Mouse (Mus musculus) hindbrain, embryonic 14.5 days (tissue): ENCODE data around the gene Arhgef3. TPM values are rescaled to one million over a fixed set of nuclear protein-coding genes. Genes with fewer than 3 reads are reported as not detected.

Source experiments
- ATAC-seq: fragments of 200-750 bp; cut with Nextera tagmentation; 2 replicates; pipeline ENCODE4 v1.8.0; 2017; ENCODE audit warnings: moderate number of reproducible peaks, mild to moderate bottlenecking, moderate TSS enrichment, moderate library complexity; ENCODE audit not compliant: low FRiP score
- DNase-seq: peaks from one replicate; pipeline ENCODE4 v3.0.0-alpha.2; 2015; ENCODE audit warnings: low spot score
- H3K27ac ChIP-seq: fragments of 300-500 bp; sonication (generic); 2 replicates; pipeline ENCODE4 v1.5.1; 2014; ENCODE audit warnings: mild to moderate bottlenecking, moderate library complexity
- H3K27me3 ChIP-seq: fragments of 300-500 bp; sonication (generic); 2 replicates; pipeline ENCODE4 v1.6.1; 2014; ENCODE audit warnings: mild to moderate bottlenecking, low read length, mixed read lengths; ENCODE audit not compliant: control insufficient read depth, insufficient read depth
- H3K36me3 ChIP-seq: fragments of 300-500 bp; sonication (generic); replicated peaks from 2 replicates; pipeline ENCODE4 v1.6.1; 2014; ENCODE audit not compliant: control insufficient read depth, insufficient read depth
- H3K4me1 ChIP-seq: fragments of 300-500 bp; sonication (generic); replicated peaks from 2 replicates; pipeline ENCODE4 v1.6.1; 2014; ENCODE audit warnings: antibody characterized with exemption, low read length, mixed read lengths; ENCODE audit not compliant: control insufficient read depth, insufficient read depth
- H3K4me2 ChIP-seq: fragments of 300-500 bp; sonication (generic); replicated peaks from 2 replicates; pipeline ENCODE4 v1.6.1; 2014; ENCODE audit warnings: mild to moderate bottlenecking, moderate library complexity
- H3K4me3 ChIP-seq: fragments of 300-500 bp; sonication (generic); replicated peaks from 2 replicates; pipeline ENCODE4 v1.5.1; 2014; ENCODE audit warnings: mild to moderate bottlenecking, low read length
- H3K9ac ChIP-seq: fragments of 300-500 bp; sonication (generic); 2 replicates; pipeline ENCODE4 v1.6.1; 2014
- H3K9me3 ChIP-seq: fragments of 300-500 bp; sonication (generic); 2 replicates; pipeline ENCODE4 v1.6.1; 2016; ENCODE audit warnings: low read length; ENCODE audit not compliant: control insufficient read depth
- WGBS: fragments of 180-500 bp; shearing (Covaris S2); extraction: QIAGEN DNeasy Blood & Tissue Kit; methylation state at CpG from one replicate; pipeline ENCODE4 v1.1.7; 2014; 5-methylcytosine and 5-hydroxymethylcytosine counted together
- polyA plus RNA-seq: library from polyadenylated mRNA; unstranded; fragments of >200 nt; fragmentation: Nextera tagmentation; extraction: Ambion mirVana; gene quantifications from 2 replicates; pipeline ENCODE4 v1.2.1, GENCODE M21; 2014

The Arhgef3 gene
- polyA plus RNA-seq, 1 experiment from 2014 or later: 11.8 TPM

- no peaks in the 10 kb centered on the region for H3K4me1 ChIP-seq
- H3K27ac ChIP-seq: no peak overlapping the region
- no peak overlapping the region for H3K4me2 ChIP-seq
- H3K36me3 ChIP-seq: no peaks in the 10 kb centered on the region
- H3K9me3 ChIP-seq: peaks cover 6% of the 10 kb centered on the region; the same call in 1 of the 2 replicates
- H3K9ac ChIP-seq: no peak overlapping the region
- DNase-seq (no peak), ATAC-seq (no peak)
- H3K27me3 ChIP-seq: no peaks in the 10 kb centered on the region
- WGBS: 87% methylated on average over 8 of the region's 8 CpGs
- H3K4me3 ChIP-seq: no peak overlapping the region
Observed at GRCm38 (mm10) chr14:27412699-27413098, 298.0 kb downstream of the Arhgef3 start.

DNA sequence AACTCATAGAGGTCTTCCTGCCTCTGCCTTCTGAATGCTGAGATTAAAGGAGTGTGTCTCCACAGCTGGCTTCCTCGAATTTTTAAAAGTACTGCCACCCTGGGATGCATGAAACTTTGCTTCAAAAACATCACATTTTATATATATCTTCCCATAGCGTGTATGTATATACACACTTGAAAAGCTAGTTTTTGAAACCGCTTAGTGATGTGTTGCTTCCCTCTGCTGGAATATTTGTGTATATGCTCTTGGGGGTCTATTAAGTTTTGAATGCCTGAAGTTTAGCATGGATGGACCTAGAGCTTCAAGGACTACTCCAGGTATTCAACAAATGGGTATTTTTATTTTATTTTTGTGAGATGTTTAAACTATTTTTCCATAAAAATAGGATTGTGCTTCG lies 299.3 kb downstream of the Arhgef3 start:
- H3K4me1 ChIP-seq: no peaks in the 10 kb centered on the region
- no peak overlapping the region for H3K27ac ChIP-seq
- no peak overlapping the region for H3K4me3 ChIP-seq
- peaks cover 6% of the 10 kb centered on the region; the same call in 1 of the 2 replicates for H3K9me3 ChIP-seq
- H3K27me3 ChIP-seq: no peaks in the 10 kb centered on the region
- DNase-seq (peak; percentile 78), ATAC-seq (no peak)
- H3K4me2 ChIP-seq: no peak overlapping the region
- WGBS: 49% methylated on average over 4 of the region's 4 CpGs
- no peak overlapping the region for H3K9ac ChIP-seq
- H3K36me3 ChIP-seq: no peaks in the 10 kb centered on the region

DNA sequence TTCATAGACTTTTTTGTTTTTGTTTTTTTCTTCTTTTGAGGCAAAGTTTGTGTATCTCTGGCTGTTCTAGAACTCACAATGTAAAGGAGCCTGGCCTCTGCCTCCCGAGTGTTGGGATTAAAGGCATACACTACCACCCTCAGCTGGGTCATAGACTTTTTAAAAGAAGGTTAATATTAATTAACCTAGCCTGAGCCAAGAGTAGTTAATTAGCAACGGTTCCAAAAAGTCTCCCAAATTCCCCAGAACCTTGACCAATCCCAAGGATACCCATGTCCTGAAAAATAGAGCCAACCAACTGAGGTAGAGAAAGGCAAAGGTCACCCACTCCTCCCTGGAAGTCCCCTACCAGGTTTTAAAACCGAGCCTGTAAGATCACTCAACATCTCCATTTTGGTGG lies 306.1 kb downstream of the Arhgef3 start:
- WGBS: 73% methylated on average over 3 of the region's 3 CpGs
- ATAC-seq: no peak

DNA sequence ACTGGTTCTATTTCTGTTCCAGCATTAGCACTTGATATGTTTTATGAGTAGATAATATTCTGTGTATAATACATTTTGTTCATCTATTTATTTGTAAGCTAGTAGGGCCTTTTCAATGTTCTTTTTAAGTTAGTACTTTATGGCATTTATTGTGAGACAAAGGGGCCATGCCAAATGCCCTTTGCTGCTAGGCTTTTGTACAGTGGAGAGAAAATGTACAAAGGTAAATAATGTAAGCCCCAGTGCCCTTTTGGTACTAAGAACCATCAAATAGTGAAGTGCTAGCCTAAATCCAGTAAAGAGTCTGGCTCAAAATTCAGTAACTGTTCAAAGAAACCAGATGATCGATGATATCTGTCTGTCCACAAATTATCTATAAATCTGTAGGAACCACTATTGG lies 307.6 kb downstream of the Arhgef3 start:
- H3K36me3 ChIP-seq: no peaks in the 10 kb centered on the region
- no peak overlapping the region for H3K9ac ChIP-seq
- H3K4me1 ChIP-seq: no peaks in the 10 kb centered on the region
- ATAC-seq: no peak
- no peak for DNase-seq
- no peak overlapping the region for H3K4me2 ChIP-seq
- WGBS: 97% methylated on average over 1 of the region's 1 CpGs
- no peaks in the 10 kb centered on the region for H3K9me3 ChIP-seq
- H3K27me3 ChIP-seq: no peaks in the 10 kb centered on the region
- H3K27ac ChIP-seq: no peak overlapping the region
- H3K4me3 ChIP-seq: no peak overlapping the region

More for the DNA sequence above, 306.1 kb downstream of the Arhgef3 start:
- Histone ChIP-seq H3K9me3 (no peaks in the 10 kb centered on the region), H3K36me3 (no peaks in the 10 kb centered on the region), H3K27ac (no peak overlapping the region), H3K4me3 (no peak overlapping the region), H3K9ac (no peak overlapping the region), H3K4me2 (no peak overlapping the region), H3K4me1 (no peaks in the 10 kb centered on the region), H3K27me3 (no peaks in the 10 kb centered on the region)
- DNase-seq: no peak

DNA sequence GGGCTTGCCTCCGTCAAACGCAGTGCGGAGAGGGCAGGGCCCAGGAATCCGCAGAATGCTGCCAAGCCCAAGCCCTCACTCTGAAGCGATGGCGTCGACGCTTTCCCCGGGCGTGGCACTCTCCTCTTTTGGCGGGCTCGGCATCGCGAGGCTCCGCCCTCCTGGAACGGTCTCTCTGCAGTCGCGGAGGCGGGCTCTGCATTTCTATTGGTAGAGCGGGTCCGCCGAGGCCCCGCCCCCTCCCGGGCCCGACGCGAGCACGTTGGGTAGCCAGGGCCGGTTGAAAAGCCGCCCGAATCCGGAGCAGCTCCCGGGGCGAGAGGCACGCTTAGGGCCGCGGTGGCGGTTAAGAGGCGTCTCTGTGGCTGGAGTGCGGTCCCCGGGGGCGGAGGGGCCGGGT lies 313.9 kb downstream of the Arhgef3 start, which contains the start of gene Fam208a:
Gene Fam208a, plus strand, starts transcription at position 262 of the 400 bp plus-strand sequence.
- H3K27me3 ChIP-seq: no peaks in the 10 kb centered on the region
- H3K4me3 ChIP-seq: peak within 1 kb of the TSS; percentile 70
- H3K4me1 ChIP-seq: peaks cover 9% of the 10 kb centered on the region
- H3K9ac ChIP-seq: peak within 1 kb of the TSS; percentile 90
- DNase-seq: peak; percentile 89
- H3K9me3 ChIP-seq: peaks cover 19% of the 10 kb centered on the region; the same call in 1 of the 2 replicates
- H3K4me2 ChIP-seq: peak within 1 kb of the TSS; percentile 73
- peaks cover 19% of the 10 kb centered on the region for H3K36me3 ChIP-seq
- 1% methylated on average over 43 of the region's 43 CpGs for WGBS
- peak; percentile 96 for ATAC-seq
- H3K27ac ChIP-seq: peak within 1 kb of the TSS; percentile 99

DNA sequence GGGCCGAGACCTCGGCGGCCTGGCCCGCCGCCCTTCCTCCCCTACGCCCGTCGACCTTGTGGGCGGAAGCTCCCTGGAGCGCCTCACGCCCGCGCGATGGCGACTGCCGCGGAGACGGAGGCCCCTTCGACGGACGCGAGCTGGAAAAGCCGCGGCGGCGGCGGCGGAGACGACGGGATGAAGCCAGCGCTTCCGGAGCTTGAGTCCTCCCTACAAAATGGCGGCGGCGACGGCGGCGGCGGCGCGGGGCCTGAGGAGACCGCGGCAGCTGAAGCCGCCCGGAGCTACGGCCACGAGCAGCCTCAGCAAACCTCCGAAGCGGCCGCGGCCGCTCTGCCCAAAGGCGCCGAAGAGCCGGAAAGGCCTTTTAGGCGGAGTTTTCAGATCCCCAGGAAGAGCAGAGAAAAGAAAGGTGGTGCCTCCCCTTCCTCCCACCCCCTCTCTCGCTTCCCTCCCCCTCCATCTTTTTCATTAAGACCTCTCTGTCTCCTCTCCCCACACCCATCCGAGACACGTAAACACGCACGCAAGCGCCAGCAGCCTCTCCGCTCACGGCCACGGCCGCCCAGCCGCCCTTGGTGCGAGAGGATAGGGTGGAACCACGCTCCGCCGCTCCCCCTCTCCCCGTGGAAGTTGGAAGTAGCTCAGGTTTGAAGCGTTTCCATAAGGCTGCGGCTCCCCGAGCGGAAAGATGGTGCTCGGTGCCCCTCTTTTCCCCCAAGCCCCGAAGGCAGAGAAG lies 314.4 kb downstream of the Arhgef3 start:
- Histone ChIP-seq H3K4me3 (peak overlapping the region; percentile 70), H3K4me1 (peaks cover 9% of the 10 kb centered on the region), H3K36me3 (peaks cover 20% of the 10 kb centered on the region), H3K27ac (peak overlapping the region; percentile 99), H3K27me3 (no peaks in the 10 kb centered on the region), H3K9me3 (peaks cover 19% of the 10 kb centered on the region; the same call in 1 of the 2 replicates), H3K4me2 (peak overlapping the region; percentile 73), H3K9ac (peak overlapping the region; percentile 90)
- ATAC-seq: peak; percentile 93
- peak; percentile 79 for DNase-seq
- 1% methylated on average over 68 of the region's 78 CpGs for WGBS

- ATAC-seq: no peak
- Histone ChIP-seq H3K27me3 (no peaks in the 10 kb centered on the region), H3K4me2 (peak overlapping the region; percentile 73), H3K9me3 (peaks cover 19% of the 10 kb centered on the region; the same call in 1 of the 2 replicates), H3K9ac (no peak overlapping the region), H3K4me3 (peak overlapping the region; percentile 70; the same call in 1 of the 2 replicates), H3K27ac (no peak overlapping the region), H3K4me1 (peaks cover 9% of the 10 kb centered on the region), H3K36me3 (peaks cover 20% of the 10 kb centered on the region)
- WGBS: 97% methylated on average over 4 of the region's 4 CpGs
- no peak for DNase-seq
Observed at GRCm38 (mm10) chr14:27430280-27430679, 315.6 kb downstream of the Arhgef3 start.

- Histone ChIP-seq H3K9ac (no peak overlapping the region), H3K27me3 (no peaks in the 10 kb centered on the region), H3K9me3 (peaks cover 19% of the 10 kb centered on the region; the same call in 1 of the 2 replicates), H3K4me2 (no peak overlapping the region), H3K27ac (no peak overlapping the region), H3K36me3 (peaks cover 20% of the 10 kb centered on the region), H3K4me1 (peaks cover 9% of the 10 kb centered on the region), H3K4me3 (no peak overlapping the region)
- no peak for DNase-seq
- ATAC-seq: no peak
- WGBS: 97% methylated on average over 2 of the region's 2 CpGs
Observed at GRCm38 (mm10) chr14:27432064-27432463, 317.4 kb downstream of the Arhgef3 start.

- DNase-seq (no peak), ATAC-seq (no peak)
- H3K27ac ChIP-seq: no peak overlapping the region
- H3K27me3 ChIP-seq: no peaks in the 10 kb centered on the region
- 0 out of 2 replicates have a peak, but pooled peaks cover 6% of the 10 kb centered on the region for H3K9me3 ChIP-seq
- H3K4me2 ChIP-seq: no peak overlapping the region
- no peak overlapping the region for H3K4me3 ChIP-seq
- peaks cover 30% of the 10 kb centered on the region for H3K36me3 ChIP-seq
- WGBS: 97% methylated on average over 1 of the region's 1 CpGs
- H3K9ac ChIP-seq: no peak overlapping the region
- no peaks in the 10 kb centered on the region for H3K4me1 ChIP-seq
Observed at GRCm38 (mm10) chr14:27436116-27436515, 321.4 kb downstream of the Arhgef3 start.
